Mouse (Mus musculus) left cerebral cortex, postnatal 4 days (tissue): ENCODE results near the gene Lrrc8c. TPM values are rescaled to one million over a fixed set of nuclear protein-coding genes. Genes with fewer than 3 reads are reported as not detected.

Experiments used
- DNase-seq: peaks from one replicate; pipeline ENCODE4 v3.0.0-alpha.2; 2022
- intact Hi-C: fragments of 180-260 bp; cut with DNase I; formaldehyde crosslinking; loops from one replicate; pipeline ENCODE4 v1.15.1; 2025
- total RNA-seq, 2 experiments: library from RNA; stranded (reverse); gene quantifications; 2 replicates each; pipeline ENCODE4 v1.2.3; 2021

Gene Lrrc8c
- total RNA-seq, 2 experiments from 2014 or later = 24.3 to 27.2 TPM

DNA sequence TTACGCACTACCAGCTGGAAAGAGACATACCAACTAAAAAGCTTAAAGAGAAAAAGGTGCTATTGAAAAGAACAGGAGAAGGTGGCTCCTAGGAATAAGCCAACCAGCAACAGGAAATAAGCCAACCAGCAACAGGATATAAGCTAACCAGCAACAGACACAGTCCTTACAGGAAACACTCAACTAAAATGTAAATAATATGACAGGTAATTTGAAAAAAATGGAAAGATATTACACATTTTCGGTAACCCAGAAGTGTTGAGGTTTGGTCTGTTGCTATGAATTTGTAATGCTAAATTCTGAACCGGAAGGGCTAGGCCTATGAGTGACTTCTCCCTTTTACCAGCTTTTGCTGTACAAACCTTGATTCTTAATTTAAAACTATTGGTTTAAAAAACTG, 69.9 kb downstream of the Lrrc8c start:
- DNase-seq = no peak
- intact Hi-C loops = no loop called here

- DNase-seq = no peak
- intact Hi-C loops = no loop called here
Measured at GRCm38 (mm10) chr5:105592396-105592795, 73.2 kb downstream of the Lrrc8c start.

GRCm38 (mm10) chr5:105593630-105594029, 74.4 kb downstream of the Lrrc8c start:
- DNase-seq = no peak
- intact Hi-C loops = no loop called here

- DNase-seq = no peak
- intact Hi-C loops = no loop called here
Measured at GRCm38 (mm10) chr5:105598866-105599265, 79.7 kb downstream of the Lrrc8c start.

DNA sequence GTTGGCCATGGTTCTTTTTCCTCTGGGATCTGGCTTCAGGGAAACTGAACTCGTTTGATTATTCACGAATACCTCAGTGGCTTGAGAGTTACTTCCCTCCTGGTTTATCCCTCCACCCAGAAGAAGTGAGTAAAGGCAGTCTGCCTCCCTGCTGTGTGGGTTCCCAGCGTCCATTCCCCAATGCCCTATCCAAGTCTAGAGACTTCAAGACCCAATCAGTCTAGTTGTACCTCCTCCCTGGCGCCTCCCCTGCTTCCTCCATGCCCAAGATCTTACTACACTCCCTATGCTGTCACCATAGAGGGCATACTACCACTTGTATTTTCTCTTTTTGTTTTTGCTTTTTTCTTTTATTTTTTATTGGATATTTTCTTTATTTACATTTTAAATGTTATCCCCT, 80.1 kb downstream of the Lrrc8c start:
- intact Hi-C loops = no loop called here
- DNase-seq = no peak

DNA sequence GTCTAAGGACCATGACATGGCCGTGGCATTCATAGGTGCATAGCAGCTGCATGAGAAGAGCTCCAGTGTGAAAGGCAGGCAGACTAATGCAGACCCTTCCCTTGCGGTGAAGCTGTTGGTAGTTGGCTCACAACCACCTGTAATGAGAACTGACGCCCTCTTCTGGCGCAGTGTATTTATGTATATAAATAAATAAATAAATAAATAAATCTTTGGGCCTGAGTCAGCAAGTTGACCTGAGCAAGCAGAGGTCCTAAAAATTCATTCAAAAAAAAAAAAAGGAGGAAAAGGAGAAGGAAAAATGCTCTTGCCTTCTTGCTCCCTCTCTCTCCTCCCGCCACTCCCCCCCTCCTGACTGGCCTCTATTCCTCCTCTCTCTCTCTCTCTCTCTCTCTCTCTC, 81.8 kb downstream of the Lrrc8c start:
- intact Hi-C loops = no loop called here
- DNase-seq = no peak

DNA sequence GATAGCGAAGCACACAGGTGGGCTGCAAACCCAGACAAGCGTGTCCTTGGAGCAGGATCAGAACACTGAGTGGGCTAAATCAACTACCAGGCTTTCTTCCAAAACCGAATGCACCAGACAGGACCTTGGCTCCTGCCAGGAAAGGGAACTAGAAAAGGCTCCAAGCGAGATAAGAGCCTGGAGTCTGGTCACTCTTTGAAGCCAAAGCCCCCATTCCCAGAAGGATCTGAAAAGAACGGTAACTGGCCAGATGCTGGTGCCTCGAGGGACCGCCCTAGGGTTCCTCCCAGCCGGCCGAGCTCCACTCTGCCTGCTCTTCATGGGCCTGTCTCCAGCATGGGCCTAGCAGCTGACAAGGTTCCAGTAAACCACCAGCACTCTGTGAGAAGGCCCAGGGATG, 83.4 kb downstream of the Lrrc8c start:
- DNase-seq = peak; percentile 13
- intact Hi-C loops = no loop called here

GRCm38 (mm10) chr5:105605736-105606135, 86.5 kb downstream of the Lrrc8c start:
- DNase-seq = no peak
- intact Hi-C loops = no loop called here

- intact Hi-C loops = no loop called here
- no peak for DNase-seq
Measured at GRCm38 (mm10) chr5:105609683-105610082, 90.5 kb downstream of the Lrrc8c start.

- no peak for DNase-seq
- intact Hi-C loops = no loop called here
Measured at GRCm38 (mm10) chr5:105613002-105613401, 93.8 kb downstream of the Lrrc8c start.

- no peak for DNase-seq
- intact Hi-C loops = no loop called here
Measured at GRCm38 (mm10) chr5:105614000-105614399, 94.8 kb downstream of the Lrrc8c start.

- intact Hi-C loops = no loop called here
- no peak for DNase-seq
Measured at GRCm38 (mm10) chr5:105614682-105615434, 95.7 kb downstream of the Lrrc8c start.

DNA sequence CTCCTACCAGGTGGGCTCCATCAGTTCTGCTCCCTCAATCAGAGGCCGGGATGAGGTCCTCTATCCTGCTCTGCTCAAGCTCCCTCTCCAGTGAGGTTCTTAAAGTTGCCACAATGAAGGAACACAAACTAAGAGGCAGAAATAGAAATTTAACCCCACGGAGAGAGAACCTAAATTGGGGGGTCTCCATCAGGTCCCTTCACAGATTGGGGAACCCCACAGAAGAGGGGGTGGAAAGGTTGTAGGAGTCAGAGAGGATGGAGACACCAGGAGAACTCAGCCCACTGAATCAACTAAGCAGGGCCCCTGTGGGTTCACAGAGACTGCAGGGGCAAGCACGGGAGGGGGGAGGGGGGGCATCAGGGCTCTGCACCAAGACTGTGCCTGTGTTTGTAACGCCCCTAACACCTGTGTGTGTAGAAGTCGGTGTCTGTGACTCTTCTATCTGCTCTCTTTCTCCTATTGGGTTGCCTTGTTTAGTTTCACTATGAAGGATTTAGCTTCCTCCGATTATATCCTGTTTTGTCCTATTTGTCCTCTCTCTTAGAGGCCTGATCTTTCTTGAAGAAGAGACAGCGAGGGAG, 96.8 kb downstream of the Lrrc8c start:
- DNase-seq = no peak
- intact Hi-C loops = no loop called here

DNA sequence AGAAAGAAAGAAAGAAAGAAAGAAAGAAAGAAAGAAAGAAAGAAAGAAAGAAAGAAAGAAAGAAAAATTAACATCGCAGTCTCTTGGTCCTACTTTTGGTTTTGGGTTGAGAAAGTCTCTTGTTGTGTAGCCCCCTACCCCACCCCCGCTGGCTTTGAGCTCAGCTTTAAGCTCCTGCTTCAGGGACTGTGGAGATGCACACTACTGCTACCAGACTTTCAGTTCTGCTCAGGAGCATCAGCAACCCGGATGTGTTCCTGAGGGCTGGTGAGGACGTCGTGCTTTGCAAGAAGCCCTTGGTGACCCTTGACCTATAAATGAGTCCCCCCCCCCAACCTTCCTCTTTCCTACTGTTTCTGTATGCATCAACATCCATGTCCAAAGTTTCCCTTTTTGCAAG, 97.3 kb downstream of the Lrrc8c start:
- no peak for DNase-seq
- intact Hi-C loops = no loop called here

- no peak for DNase-seq
- intact Hi-C loops = no loop called here
Measured at GRCm38 (mm10) chr5:105618510-105618909, 99.3 kb downstream of the Lrrc8c start.

GRCm38 (mm10) chr5:105619666-105620065, 100.5 kb downstream of the Lrrc8c start:
- no peak for DNase-seq
- intact Hi-C loops = no loop called here

GRCm38 (mm10) chr5:105620505-105621116, 101.4 kb downstream of the Lrrc8c start:
- DNase-seq = no peak
- intact Hi-C loops = no loop called here

GRCm38 (mm10) chr5:105623074-105623713, 104.0 kb downstream of the Lrrc8c start:
- intact Hi-C loops = no loop called here
- DNase-seq = no peak

DNA sequence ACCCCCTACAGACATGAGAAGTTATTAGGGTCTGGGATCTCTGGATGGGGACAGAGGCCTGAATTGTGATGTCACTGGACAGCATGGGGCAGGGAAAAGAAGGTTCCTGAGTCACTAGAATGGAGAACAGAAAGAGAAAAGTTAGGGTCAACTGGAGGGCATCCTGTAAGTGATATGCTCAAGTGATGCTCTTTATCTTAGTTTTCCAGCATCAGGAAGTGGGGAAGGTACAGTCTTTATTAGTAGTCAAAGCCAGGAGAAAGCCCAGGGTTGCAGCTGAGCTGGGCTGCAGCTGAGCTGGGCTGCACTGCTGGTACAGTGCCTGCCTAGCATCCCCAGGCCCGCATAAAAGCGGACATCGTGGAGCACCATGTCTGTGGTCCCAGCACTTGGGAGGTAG, 105.1 kb downstream of the Lrrc8c start:
- intact Hi-C loops = no loop called here
- no peak for DNase-seq

- intact Hi-C loops = no loop called here
- no peak for DNase-seq
Measured at GRCm38 (mm10) chr5:105625504-105626150, 106.4 kb downstream of the Lrrc8c start.

GRCm38 (mm10) chr5:105626355-105626754, 107.2 kb downstream of the Lrrc8c start:
- intact Hi-C loops = no loop called here
- DNase-seq = no peak
